Mouse (Mus musculus) liver, embryonic 16.5 days (tissue): ENCODE results near the gene Akap9. TPM values are rescaled to one million over a fixed set of nuclear protein-coding genes. Genes with fewer than 3 reads are reported as not detected.
"Not testable (repeated sequence)": the region's sequence is repeated elsewhere in the genome, so short reads cannot be mapped to it uniquely, and the experiment has no call there.

Experiments
- ATAC-seq: fragments of 200-750 bp; cut with Nextera tagmentation; 2 replicates; pipeline ENCODE4 v1.8.0; 2017; ENCODE audit warnings: low read depth, mild to moderate bottlenecking, moderate number of reproducible peaks, moderate library complexity
- H3K27ac ChIP-seq: fragments of 300-500 bp; sonication (generic); 2 replicates; pipeline ENCODE4 v1.5.1; 2014; ENCODE audit warnings: mild to moderate bottlenecking, low read length
- H3K27me3 ChIP-seq: fragments of 300-500 bp; sonication (generic); 2 replicates; pipeline ENCODE4 v1.6.1; 2014; ENCODE audit warnings: low read depth, low read length, mixed read lengths; ENCODE audit not compliant: control insufficient read depth, insufficient read depth
- H3K36me3 ChIP-seq: fragments of 300-500 bp; sonication (generic); 2 replicates; pipeline ENCODE4 v1.6.1; 2014; ENCODE audit warnings: mild to moderate bottlenecking; ENCODE audit not compliant: control insufficient read depth, insufficient read depth
- H3K4me1 ChIP-seq: fragments of 300-500 bp; sonication (generic); 2 replicates; pipeline ENCODE4 v1.6.1; 2014; ENCODE audit warnings: low read depth, low read length, mixed read lengths; ENCODE audit not compliant: control insufficient read depth
- H3K4me2 ChIP-seq: fragments of 300-500 bp; sonication (generic); 2 replicates; pipeline ENCODE4 v1.6.1; 2014; ENCODE audit warnings: low read depth, low read length, mixed read lengths
- H3K4me3 ChIP-seq: fragments of 300-500 bp; sonication (generic); 2 replicates; pipeline ENCODE4 v1.5.1; 2014; ENCODE audit warnings: low read depth, mild to moderate bottlenecking, low read length
- H3K9ac ChIP-seq: fragments of 300-500 bp; sonication (generic); 2 replicates; pipeline ENCODE4 v1.6.1; 2014; ENCODE audit warnings: low read depth, low read length
- H3K9me3 ChIP-seq: fragments of 300-500 bp; sonication (generic); replicated peaks from 2 replicates; pipeline ENCODE4 v1.6.1; 2016; ENCODE audit warnings: low read length; ENCODE audit not compliant: control insufficient read depth
- WGBS: fragments of 180-500 bp; shearing (Covaris S2); extraction: QIAGEN DNeasy Blood & Tissue Kit; methylation state at CpG from one replicate; pipeline ENCODE4 v1.1.7; 2014; ENCODE audit not compliant: insufficient replicate concordance; 5-methylcytosine and 5-hydroxymethylcytosine counted together
- polyA plus RNA-seq: library from polyadenylated mRNA; unstranded; fragments of >200 nt; fragmentation: Nextera tagmentation; extraction: Ambion mirVana; gene quantifications from 2 replicates; pipeline ENCODE4 v1.2.1, GENCODE M21; 2015

The Akap9 gene
- polyA plus RNA-seq, 1 experiment from 2014 or later: 26.1 TPM

- Histone ChIP-seq H3K9ac (no peak overlapping the region), H3K36me3 (peaks cover 4% of the 10 kb centered on the region), H3K4me1 (no peaks in the 10 kb centered on the region), H3K4me2 (no peak overlapping the region), H3K9me3 (no peaks in the 10 kb centered on the region), H3K4me3 (no peak overlapping the region), H3K27ac (no peak overlapping the region), H3K27me3 (no peaks in the 10 kb centered on the region)
- 76% methylated on average over 4 of the region's 4 CpGs for WGBS
- no peak for ATAC-seq
These were observed 158.5 kb downstream of the Akap9 start for GRCm38 (mm10) chr5:4086309-4086708.

- no peak for ATAC-seq
- Histone ChIP-seq H3K4me3 (no peak overlapping the region), H3K27me3 (no peaks in the 10 kb centered on the region), H3K36me3 (peaks cover 12% of the 10 kb centered on the region), H3K4me2 (no peak overlapping the region), H3K9ac (no peak overlapping the region), H3K4me1 (no peaks in the 10 kb centered on the region), H3K27ac (no peak overlapping the region), H3K9me3 (no peaks in the 10 kb centered on the region)
- 68% methylated on average over 5 of the region's 5 CpGs for WGBS
These were observed 160.3 kb downstream of the Akap9 start for GRCm38 (mm10) chr5:4088190-4088589.

GRCm38 (mm10) chr5:4094471-4094870, 166.6 kb downstream of the Akap9 start:
- Histone ChIP-seq H3K27ac (no peak overlapping the region), H3K4me2 (no peak overlapping the region), H3K36me3 (peaks cover 8% of the 10 kb centered on the region), H3K9ac (no peak overlapping the region), H3K4me3 (no peak overlapping the region), H3K4me1 (no peaks in the 10 kb centered on the region), H3K9me3 (no peaks in the 10 kb centered on the region), H3K27me3 (no peaks in the 10 kb centered on the region)
- WGBS: 82% methylated on average over 5 of the region's 5 CpGs
- no peak for ATAC-seq

- Histone ChIP-seq H3K36me3 (peaks cover 5% of the 10 kb centered on the region; the same call in 1 of the 2 replicates), H3K4me2 (no peak overlapping the region), H3K4me1 (peaks cover 3% of the 10 kb centered on the region), H3K4me3 (no peak overlapping the region), H3K27me3 (no peaks in the 10 kb centered on the region), H3K27ac (no peak overlapping the region), H3K9me3 (no peaks in the 10 kb centered on the region), H3K9ac (no peak overlapping the region)
- ATAC-seq: no peak
- WGBS: 81% methylated on average over 4 of the region's 4 CpGs
These were observed 173.2 kb downstream of the Akap9 start for GRCm38 (mm10) chr5:4101031-4101430.

- Histone ChIP-seq H3K4me3 (no peak overlapping the region), H3K36me3 (peaks cover 5% of the 10 kb centered on the region; the same call in 1 of the 2 replicates), H3K9ac (no peak overlapping the region), H3K4me2 (no peak overlapping the region), H3K4me1 (peaks cover 3% of the 10 kb centered on the region), H3K27me3 (no peaks in the 10 kb centered on the region), H3K9me3 (no peaks in the 10 kb centered on the region), H3K27ac (no peak overlapping the region)
- 82% methylated on average over 2 of the region's 2 CpGs for WGBS
- ATAC-seq: no peak
These were observed 173.9 kb downstream of the Akap9 start for GRCm38 (mm10) chr5:4101770-4102169.

DNA sequence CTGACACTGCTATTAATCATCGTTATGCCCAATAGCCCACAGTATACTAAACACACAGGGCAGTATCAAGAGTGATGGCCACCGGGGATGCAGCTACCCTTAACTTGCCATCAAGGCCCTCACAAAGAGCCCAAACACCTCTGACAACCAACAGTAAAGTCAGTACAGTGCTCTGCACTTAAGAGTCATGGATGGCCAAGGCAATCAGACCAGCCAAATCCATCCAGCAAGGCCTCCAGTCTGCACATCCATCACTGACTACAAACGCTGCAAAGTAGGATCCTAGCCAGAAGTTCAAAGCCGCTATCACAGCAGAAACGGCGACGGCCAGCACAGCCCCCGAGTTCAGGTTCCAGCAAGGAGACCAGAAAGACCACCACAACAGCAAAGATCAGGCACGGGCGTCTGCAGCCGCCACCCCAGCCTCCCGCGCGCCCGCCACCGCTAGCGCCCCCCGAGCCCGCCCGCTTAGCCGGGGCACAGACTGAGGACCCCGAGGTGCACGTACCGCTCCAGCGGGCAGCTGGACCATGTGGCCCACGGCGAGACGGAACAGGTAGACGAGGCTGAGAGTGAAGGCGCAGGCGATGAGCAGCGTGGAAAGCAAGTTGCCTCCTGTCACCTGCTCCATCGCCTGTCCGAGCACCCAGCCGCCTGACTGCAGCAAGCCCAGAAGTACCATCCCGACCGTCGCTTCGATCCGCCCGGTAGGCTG, 175.9 kb downstream of the Akap9 start:
- peak; percentile 7; the same call in 1 of the 2 replicates for ATAC-seq
- H3K9ac ChIP-seq: peak overlapping the region; percentile 76
- peaks cover 5% of the 10 kb centered on the region; the same call in 1 of the 2 replicates for H3K36me3 ChIP-seq
- H3K27me3 ChIP-seq: no peaks in the 10 kb centered on the region
- no peaks in the 10 kb centered on the region for H3K9me3 ChIP-seq
- peaks cover 3% of the 10 kb centered on the region for H3K4me1 ChIP-seq
- WGBS: 1% methylated on average over 40 of the region's 41 CpGs
- peak overlapping the region; percentile 96 for H3K4me2 ChIP-seq
- peak overlapping the region; percentile 88 for H3K27ac ChIP-seq
- peak overlapping the region; percentile 87 for H3K4me3 ChIP-seq

DNA sequence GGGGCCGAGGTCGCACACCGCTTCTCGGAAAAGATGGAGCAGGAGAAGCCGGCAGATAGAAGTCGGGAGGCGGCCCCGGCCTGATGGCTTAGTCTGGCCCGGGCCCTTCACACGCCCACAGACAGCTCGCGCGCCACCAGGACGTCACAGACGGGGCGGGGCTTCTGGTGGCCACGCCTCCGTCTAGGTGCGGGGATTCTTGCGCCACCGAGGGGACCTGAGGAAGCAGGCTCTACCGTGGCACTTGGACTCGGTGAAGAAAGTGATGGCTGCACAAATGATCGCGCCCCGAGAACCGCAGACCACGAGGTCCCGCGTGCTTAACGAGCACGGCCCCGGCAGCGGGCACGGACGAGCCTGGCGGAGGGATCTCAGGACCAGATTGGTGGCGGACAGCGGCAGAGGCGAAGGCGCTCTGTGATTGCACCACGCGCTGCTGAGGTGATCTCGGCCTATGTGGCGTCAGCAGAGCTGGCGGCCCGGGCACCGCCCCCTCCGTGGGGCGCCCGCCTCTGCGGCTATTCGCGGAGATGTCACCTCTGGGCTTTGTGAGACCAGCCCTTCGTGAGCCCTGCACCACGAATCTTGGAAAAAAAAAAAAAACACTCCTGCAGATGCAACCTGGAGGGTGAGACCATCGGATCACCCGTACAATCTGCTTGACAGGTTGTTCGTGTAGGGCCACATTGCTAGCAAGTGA, 176.6 kb downstream of the Akap9 start, which contains the start of gene Cyp51:
Gene Cyp51 (minus strand): TSS at position 406 of the 700 bp plus-strand sequence.
- WGBS: under 1% methylated on average over 59 of the region's 59 CpGs
- no peaks in the 10 kb centered on the region for H3K27me3 ChIP-seq

GRCm38 (mm10) chr5:4105651-4106186, 177.9 kb downstream of the Akap9 start:
- Histone ChIP-seq H3K9ac (no peak overlapping the region), H3K4me2 (no peak overlapping the region), H3K4me1 (peaks cover 3% of the 10 kb centered on the region), H3K27ac (no peak overlapping the region), H3K36me3 (peaks cover 5% of the 10 kb centered on the region; the same call in 1 of the 2 replicates), H3K9me3 (no peaks in the 10 kb centered on the region), H3K4me3 (no peak overlapping the region), H3K27me3 (no peaks in the 10 kb centered on the region)
- WGBS: 80% methylated on average over 2 of the region's 2 CpGs
- ATAC-seq: no peak

More for the DNA sequence above, 176.6 kb downstream of the Akap9 start, which contains the start of gene Cyp51:
- H3K36me3 ChIP-seq: peaks cover 5% of the 10 kb centered on the region; the same call in 1 of the 2 replicates
- no peaks in the 10 kb centered on the region for H3K9me3 ChIP-seq
- peak; percentile 96 for ATAC-seq
- H3K27ac ChIP-seq: peak within 1 kb of the TSS; percentile 88
- peak within 1 kb of the TSS; percentile 96 for H3K4me2 ChIP-seq
- peak within 1 kb of the TSS; percentile 76 for H3K9ac ChIP-seq
- peak within 1 kb of the TSS; percentile 87 for H3K4me3 ChIP-seq
- H3K4me1 ChIP-seq: peaks cover 3% of the 10 kb centered on the region

- H3K27me3 ChIP-seq, H3K4me1 ChIP-seq, H3K36me3 ChIP-seq, H3K27ac ChIP-seq, ATAC-seq, H3K9me3 ChIP-seq, H3K4me3 ChIP-seq, H3K9ac ChIP-seq, H3K4me2 ChIP-seq: not testable (repeated sequence)
- WGBS: 54% methylated on average over 7 of the region's 7 CpGs
These were observed 179.2 kb downstream of the Akap9 start for GRCm38 (mm10) chr5:4107056-4107455.
